Mouse (Mus musculus): ENCODE measurements around the gene Slc44a5. TPM values are rescaled to one million over a fixed set of nuclear protein-coding genes. Genes with fewer than 3 reads are reported as not detected.

The Slc44a5 gene
- polyA plus RNA-seq (2014; fragmentation: Illumina TruSeq; extraction: RNeasy Lipid Tissue Mini Kit (QIAGEN cat#74804); ENCODE audit: low replicate concordance) = 0.63 TPM

DNA sequence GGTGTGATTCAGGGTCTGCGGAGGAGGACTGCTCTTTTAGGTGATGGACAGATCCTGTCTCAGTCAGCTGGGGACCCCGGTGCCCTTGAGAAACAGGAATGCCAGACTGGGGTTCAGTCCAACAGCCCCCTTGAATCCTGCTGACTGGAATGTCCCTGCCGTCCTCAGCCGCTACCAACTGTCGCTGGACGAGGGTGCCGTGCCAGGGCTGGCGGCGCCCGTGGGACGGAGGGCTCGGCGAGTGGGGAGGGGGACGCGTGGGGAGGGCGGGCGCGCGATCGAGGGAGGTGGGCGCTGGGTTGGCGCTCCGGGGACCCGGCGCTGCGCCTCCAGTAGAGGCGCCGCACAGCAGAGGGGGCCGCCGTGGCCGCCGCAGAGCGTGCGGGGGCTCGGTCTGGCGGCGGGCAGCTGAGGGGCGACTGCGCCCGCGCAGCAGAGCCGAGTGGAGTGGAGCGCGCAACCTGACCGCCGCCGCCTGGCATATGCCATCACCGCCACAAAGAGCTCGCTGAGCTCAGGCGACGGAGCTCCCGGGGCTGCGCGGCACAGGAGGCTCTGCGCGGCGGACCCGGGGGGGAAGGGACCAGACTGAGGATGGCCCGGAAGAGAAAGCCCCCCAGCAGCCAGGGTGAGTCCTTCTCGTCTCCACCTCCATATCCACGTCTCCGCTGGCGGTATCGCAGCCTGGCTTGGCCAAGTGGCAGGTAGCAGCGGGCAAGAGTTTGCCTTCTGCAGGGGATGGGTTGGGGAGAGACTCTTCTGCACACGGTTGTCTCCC is at the start of gene Slc44a5:
Gene Slc44a5 (plus strand): TSS at position 266 of the 778 bp plus-strand sequence.

DNA sequence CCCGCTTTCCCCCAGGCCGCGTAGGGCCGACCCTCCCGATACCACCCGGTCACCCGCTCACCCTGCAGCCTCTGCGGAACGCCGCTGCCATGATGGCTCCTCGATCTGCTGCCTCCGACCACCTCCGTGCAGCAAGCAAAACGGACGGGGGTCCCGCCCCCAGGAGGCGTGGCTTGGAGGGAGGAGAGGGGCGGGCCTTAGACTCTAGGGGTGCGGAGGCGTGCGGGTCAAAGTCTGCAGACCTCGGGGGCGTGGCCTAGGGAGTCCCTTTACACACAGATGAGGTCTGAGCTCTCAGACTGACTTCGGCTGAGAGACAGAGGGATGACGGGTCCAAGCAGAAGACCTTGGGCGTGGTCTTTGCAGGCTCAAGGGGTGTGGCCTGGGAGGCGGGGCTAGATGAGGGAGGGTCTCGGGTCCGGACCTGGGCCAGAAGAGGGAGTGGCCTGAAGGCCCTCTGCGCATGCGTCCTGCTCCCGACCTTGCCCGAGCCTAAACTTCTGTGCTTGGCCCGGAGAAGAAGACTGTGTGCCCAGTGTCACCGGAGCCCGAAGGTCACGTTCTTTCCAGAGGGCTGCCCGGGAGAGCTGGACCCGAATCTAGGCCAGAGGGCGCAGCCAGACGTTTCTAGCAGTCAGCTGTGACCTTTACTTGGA is 28.8 kb upstream of the Slc44a5 start, which contains the start of gene Acadm:
Gene Acadm (minus strand): TSS at position 298 of the 656 bp plus-strand sequence.

Other genes with a start within 250 kb of the Slc44a5 start
- 3.0 TPM for gene St6galnac3, start 248.3 kb upstream of the Slc44a5 start, polyA plus RNA-seq (2014; fragmentation: Illumina TruSeq; extraction: RNeasy Lipid Tissue Mini Kit (QIAGEN cat#74804); ENCODE audit: low replicate concordance)
- not detected for gene Asb17, start 129.2 kb upstream of the Slc44a5 start, polyA plus RNA-seq (2014; fragmentation: Illumina TruSeq; extraction: RNeasy Lipid Tissue Mini Kit (QIAGEN cat#74804); ENCODE audit: low replicate concordance)
- gene Msh4, start 67.3 kb upstream of the Slc44a5 start, polyA plus RNA-seq (2014; fragmentation: Illumina TruSeq; extraction: RNeasy Lipid Tissue Mini Kit (QIAGEN cat#74804); ENCODE audit: low replicate concordance) = not detected
- 50.7 TPM for gene Rabggtb, start 60.4 kb upstream of the Slc44a5 start, polyA plus RNA-seq (2014; fragmentation: Illumina TruSeq; extraction: RNeasy Lipid Tissue Mini Kit (QIAGEN cat#74804); ENCODE audit: low replicate concordance)
- 177 TPM for gene Acadm, start 28.8 kb upstream of the Slc44a5 start, polyA plus RNA-seq (2014; fragmentation: Illumina TruSeq; extraction: RNeasy Lipid Tissue Mini Kit (QIAGEN cat#74804); ENCODE audit: low replicate concordance)

All from small intestine, adult 10 weeks (tissue).